Mouse (Mus musculus) lung, postnatal 10 days (tissue): ENCODE data around the gene Cmtm5.
"Not testable (repeated sequence)": the region's sequence is repeated elsewhere in the genome, so short reads cannot be mapped to it uniquely, and the experiment has no call there.

Experiments
- DNase-seq: peaks from one replicate; pipeline ENCODE4 v3.0.0; 2021

Gene Cmtm5

DNA sequence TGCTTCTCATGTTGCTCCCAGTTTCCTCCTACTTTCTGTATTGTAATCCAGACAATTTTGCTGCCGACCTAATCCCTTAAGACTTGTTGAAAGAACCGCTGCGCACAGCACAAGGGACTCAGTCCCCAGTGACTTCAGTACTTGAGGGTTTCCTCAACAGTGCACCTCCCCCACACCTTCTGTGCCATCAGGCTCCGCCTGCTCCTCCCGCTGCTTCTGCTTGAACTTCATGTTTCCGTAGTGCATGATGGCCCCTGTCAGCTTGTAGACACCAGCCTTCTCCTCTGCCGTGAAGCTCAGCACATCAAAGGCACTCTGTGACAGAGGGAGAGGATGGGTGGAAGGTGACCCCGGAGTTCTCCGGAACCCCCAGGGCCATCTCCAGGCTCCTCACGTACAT is 24.7 kb downstream of the Cmtm5 start:
- no peak for DNase-seq

DNA sequence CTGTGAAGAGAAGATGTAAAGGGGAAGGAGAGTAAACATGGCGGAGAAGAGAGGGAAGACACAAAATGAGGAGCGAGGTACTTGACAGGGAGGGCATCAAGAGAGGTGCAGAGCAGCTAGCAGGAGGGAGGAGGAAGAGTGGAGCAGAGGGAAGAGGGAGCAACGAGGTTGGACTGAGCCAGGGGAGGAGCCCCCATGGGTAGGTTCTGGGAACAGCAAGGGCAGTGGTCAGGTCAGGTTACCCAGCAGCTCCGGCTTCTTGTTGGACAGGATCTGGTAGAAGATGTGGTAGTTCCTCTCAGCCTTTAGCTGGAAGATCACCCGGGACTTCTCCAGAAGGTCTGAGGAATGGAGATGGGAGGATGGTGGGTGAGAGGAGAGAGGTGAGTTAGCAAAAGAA is 25.4 kb downstream of the Cmtm5 start:
- no peak for DNase-seq

GRCm38 (mm10) chr14:54962714-54963113 is 26.7 kb downstream of the Cmtm5 start:
- DNase-seq, result no peak

DNA sequence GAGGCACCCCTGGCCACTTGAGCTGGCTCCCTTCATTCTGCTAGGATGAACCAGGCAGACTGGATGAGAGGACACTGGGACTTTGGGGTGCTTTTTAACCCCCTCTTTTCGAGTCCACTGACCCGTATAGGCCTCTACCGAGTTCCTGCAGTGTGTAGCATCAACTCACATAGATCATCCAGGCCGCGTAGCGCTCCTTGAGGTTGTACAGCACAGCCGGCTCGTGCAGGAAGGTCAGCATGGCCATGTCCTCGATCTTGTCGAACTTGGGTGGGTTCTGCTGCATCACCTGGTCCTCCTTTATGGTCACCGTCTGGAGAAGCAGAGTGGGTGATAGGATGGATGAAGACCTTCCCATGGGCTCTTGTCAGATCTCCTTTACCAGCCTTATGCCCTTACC is 27.7 kb downstream of the Cmtm5 start:
- no peak for DNase-seq

DNA sequence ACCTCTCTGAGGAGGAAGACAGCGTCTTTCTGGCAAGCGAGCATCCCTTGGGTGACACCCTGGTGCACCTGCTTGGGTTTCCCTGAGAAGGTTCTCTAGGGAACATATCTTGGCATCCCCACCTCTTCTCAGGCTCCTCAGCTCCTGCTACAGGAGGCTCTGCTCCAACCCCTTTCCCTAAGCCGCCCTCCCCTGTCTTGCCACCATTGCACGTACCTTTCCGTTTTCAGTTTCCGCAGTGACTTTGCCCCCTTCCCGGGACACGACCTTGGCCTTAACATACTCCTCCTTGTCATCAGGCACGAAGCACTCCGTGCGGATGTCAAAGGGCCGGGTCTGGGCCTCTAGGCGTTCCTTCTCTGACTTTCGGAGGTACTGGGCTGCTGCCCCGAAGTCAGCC is 29.0 kb downstream of the Cmtm5 start:
- DNase-seq, result no peak

- no peak for DNase-seq
Measured at GRCm38 (mm10) chr14:54965631-54966030, 29.6 kb downstream of the Cmtm5 start.

GRCm38 (mm10) chr14:54966320-54966977 is 30.4 kb downstream of the Cmtm5 start, which contains the start of gene Myh6:
Gene Myh6, minus strand, starts transcription at chr14:54966927.
- DNase-seq, result no peak

DNA sequence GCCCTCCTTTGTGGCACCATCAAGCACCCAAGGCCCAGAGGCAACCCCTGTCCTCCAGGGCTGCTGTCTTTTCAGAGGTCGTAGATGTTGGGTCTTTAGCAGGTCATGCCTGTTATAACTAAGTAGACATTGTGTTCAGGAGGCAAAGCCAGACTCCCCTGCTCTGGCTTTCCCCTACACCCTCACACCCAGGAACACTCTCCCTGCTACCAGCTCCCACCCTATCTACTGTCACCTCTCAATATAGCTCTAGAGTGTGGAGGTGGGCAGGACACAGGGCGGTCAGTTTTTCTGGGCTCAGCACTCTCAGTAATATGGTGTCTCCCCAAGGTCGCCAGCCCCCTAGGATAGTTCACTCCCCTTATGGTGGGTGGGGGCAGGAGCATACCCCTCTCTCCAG is 31.8 kb downstream of the Cmtm5 start:
- DNase-seq, result no peak

DNA sequence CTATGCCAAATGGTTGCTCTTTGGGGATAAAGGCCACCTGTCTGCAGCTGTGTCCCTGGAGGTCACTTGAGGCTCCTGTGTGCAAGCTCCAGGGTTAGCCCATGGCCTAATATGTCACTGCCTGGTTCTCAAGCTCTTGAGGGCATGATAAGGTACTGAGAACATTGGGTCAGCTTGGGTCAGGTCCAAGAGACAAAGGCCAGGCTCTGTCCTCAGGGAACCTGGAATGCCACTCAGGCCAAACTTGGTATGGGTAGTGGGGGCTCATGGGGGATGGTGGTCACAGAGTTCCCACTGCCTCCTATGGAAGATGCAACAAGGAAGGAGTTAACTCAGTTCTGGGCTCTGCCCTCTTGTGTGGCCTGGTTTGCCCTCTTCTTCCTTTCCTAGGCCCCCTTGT is 32.3 kb downstream of the Cmtm5 start:
- no peak for DNase-seq

DNA sequence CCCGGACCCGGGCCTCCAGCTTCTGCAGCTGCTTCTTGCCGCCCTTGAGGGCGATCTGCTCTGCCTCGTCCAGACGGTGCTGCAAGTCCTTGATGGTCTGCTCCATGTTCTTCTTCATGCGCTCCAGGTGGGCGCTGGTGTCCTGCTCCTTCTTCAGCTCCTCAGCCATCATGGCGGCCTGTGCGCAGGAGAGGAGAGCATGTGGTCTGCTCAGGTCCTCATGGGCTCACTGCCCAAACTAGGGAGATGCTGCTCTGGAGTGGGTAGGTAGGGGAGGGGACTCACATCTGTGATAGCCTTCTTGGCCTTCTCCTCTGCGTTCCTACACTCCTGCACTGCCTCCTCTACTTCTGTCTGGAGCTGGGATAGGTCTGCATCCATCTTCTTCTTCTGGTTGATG is 36.7 kb downstream of the Cmtm5 start:
- DNase-seq, result not testable (repeated sequence)

DNA sequence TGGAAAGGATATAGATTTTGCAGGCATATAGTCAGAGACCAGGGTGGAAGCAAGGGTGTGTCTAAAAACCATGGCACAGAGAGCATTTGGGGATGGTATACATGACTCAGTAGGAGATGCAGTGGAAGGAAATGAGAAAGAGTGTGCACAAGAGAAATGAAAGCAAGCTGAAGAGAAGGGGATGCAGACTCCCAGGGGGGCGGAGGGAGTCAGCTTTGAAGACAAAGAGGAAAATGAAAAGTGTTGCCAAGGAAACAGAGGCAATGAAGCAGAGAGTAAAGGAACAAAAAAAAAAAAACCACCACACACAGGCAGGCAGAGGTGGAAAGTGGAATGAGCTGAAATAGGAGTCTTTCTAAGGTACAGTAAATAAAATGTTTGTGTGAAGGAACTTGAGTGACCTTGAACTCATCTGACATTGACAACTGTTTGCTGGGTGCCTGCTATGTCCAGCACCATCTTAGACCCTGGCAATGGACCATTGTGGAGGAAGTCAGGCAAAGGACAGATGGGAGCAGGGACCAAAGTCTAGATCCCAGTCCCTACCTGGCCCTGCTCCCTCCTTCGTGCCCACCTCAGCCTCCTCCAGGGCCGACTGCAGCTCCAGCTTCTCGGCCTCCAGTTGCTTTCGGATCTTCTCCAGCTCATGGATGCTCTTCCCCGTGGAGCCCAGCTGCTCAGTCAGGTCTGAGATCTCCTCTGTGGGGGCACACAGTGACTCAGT is 38.2 kb downstream of the Cmtm5 start:
- DNase-seq, result no peak

GRCm38 (mm10) chr14:54976633-54977032 is 40.6 kb downstream of the Cmtm5 start, which contains the start of gene Gm17428:
Gene Gm17428, plus strand, starts transcription at chr14:54976933.
- DNase-seq, result no peak

DNA sequence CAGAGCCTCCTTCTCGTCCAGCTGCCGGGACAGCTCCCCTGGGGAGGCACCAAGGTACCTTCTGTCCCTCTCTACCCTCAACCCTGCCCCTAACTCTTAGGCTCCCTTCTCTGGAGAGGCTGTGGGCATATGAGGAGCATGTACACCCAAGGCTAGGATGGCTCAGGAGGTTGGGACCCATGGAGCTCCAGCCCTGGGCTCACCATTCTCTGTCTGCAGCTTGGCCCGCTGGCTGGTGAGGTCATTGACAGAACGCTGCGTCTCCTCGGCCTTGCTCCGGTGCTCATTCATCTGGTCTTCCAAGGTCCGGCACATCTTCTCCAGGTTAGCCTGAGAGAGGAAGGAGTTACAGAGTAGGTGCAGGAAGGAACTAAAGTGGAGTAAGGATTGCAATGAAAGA is 42.6 kb downstream of the Cmtm5 start:
- DNase-seq, result no peak

GRCm38 (mm10) chr14:54981934-54982333 is 45.9 kb downstream of the Cmtm5 start:
- DNase-seq, result no peak

GRCm38 (mm10) chr14:54988350-54988874 is 52.4 kb downstream of the Cmtm5 start:
- DNase-seq, result not testable (repeated sequence)
